12 mouse cellular contexts compared by ENCODE assay signal in genomic region chr8:119826982-119827381, GRCm38 (mm10). TPM values are rescaled to one million over a fixed set of nuclear protein-coding genes. Genes with fewer than 3 reads are reported as not detected.
DNase-seq lines count a peak whose midpoint lies in the region; ATAC-seq and TF ChIP-seq lines count a peak whose summit lies in the region.
"Had no signal": no experiment of that assay in that cellular context is flagged by ENCODE, and none has a peak within 500 bp of the region (broad histone marks: within the 10 kb centered on the region; RNA-seq: fewer than 3 reads in every experiment).

No protein-coding gene starts in this region.

- H3K27me3 ChIP-seq in heart, embryonic 11.5 days (ENCODE audit: control insufficient read depth, insufficient read depth, low read length) = no peaks in the 10 kb centered on the region
- H3K27me3 ChIP-seq in lung, embryonic 14.5 days (ENCODE audit: insufficient read depth, low read length) = no peaks in the 10 kb centered on the region
- peaks cover 33% of the 10 kb centered on the region for H3K27me3 ChIP-seq in megakaryocyte, embryonic 14.5 days (replicated peaks)
- no peaks in the 10 kb centered on the region for H3K27me3 ChIP-seq in cerebellum, adult 2 months (ENCODE audit: control insufficient read depth, insufficient read depth, low read length)
- no peaks in the 10 kb centered on the region for H3K27me3 ChIP-seq in midbrain, embryonic 16.5 days (ENCODE audit: control insufficient read depth, insufficient read depth, low read depth, low read length)

- H3K36me3 ChIP-seq in heart, embryonic 11.5 days (ENCODE audit: control insufficient read depth, insufficient read depth, low read length) = no peaks in the 10 kb centered on the region
- H3K36me3 ChIP-seq in lung, embryonic 14.5 days (ENCODE audit: insufficient read depth) = no peaks in the 10 kb centered on the region
- peaks cover 53% of the 10 kb centered on the region for H3K36me3 ChIP-seq in megakaryocyte, embryonic 14.5 days (replicated peaks; ENCODE audit: low read length)
- H3K36me3 ChIP-seq in midbrain, embryonic 16.5 days (ENCODE audit: control insufficient read depth, insufficient read depth, low read length) = peaks cover 3% of the 10 kb centered on the region; the same call in 1 of the 2 replicates
- H3K36me3 ChIP-seq: G1E had no signal

- TF ChIP-seq POLR2A in cerebellum, adult 2 months (IDR thresholded peaks at IDR 0.05; ENCODE audit: borderline replicate concordance, insufficient read depth, low read length) = no peak

- peaks cover 60% of the 10 kb centered on the region for H3K4me1 ChIP-seq in heart, embryonic 11.5 days (ENCODE audit: control insufficient read depth, insufficient read depth, low read length)
- peaks cover 55% of the 10 kb centered on the region for H3K4me1 ChIP-seq in lung, embryonic 14.5 days (ENCODE audit: insufficient read depth)
- H3K4me1 ChIP-seq in brown adipose tissue, adult 24 weeks (ENCODE audit: control insufficient read depth, insufficient read depth, insufficient read length, low read length) = peaks cover 13% of the 10 kb centered on the region
- peaks cover 80% of the 10 kb centered on the region for H3K4me1 ChIP-seq in megakaryocyte, embryonic 14.5 days
- H3K4me1 ChIP-seq in cerebellum, adult 2 months (ENCODE audit: control insufficient read depth, insufficient read depth, low read length) = peaks cover 21% of the 10 kb centered on the region
- peaks cover 31% of the 10 kb centered on the region for H3K4me1 ChIP-seq in midbrain, embryonic 16.5 days (ENCODE audit: control insufficient read depth, insufficient read depth, low read length)

- TF ChIP-seq CTCF in lung, embryonic 14.5 days (IDR thresholded peaks at IDR 0.05; ENCODE audit: low read depth) = no peak
- TF ChIP-seq CTCF in cerebellum, adult 2 months (IDR thresholded peaks at IDR 0.05; ENCODE audit: borderline replicate concordance, insufficient read depth, low read depth, low read length) = no peak

- H3K9ac ChIP-seq in heart, embryonic 11.5 days (ENCODE audit: low read depth, low read length) = no peak overlapping the region
- H3K9ac ChIP-seq in lung, embryonic 14.5 days = 0 out of 2 replicates have a peak overlapping the region, but pooled peaks have one; percentile 8
- H3K9ac ChIP-seq in midbrain, embryonic 16.5 days (ENCODE audit: low read depth, low read length) = no peak overlapping the region

- H3K9me3 ChIP-seq in heart, embryonic 11.5 days (replicated peaks; ENCODE audit: control insufficient read depth, low read length) = no peaks in the 10 kb centered on the region
- H3K9me3 ChIP-seq in lung, embryonic 14.5 days (ENCODE audit: low read depth, low read length) = no peaks in the 10 kb centered on the region
- no peaks in the 10 kb centered on the region for H3K9me3 ChIP-seq in megakaryocyte, embryonic 14.5 days
- no peaks in the 10 kb centered on the region for H3K9me3 ChIP-seq in midbrain, embryonic 16.5 days (replicated peaks; ENCODE audit: control insufficient read depth, low read length, poor library complexity, severe bottlenecking)
- H3K9me3 ChIP-seq: G1E had no signal

- H3K27ac ChIP-seq in heart, embryonic 11.5 days (ENCODE audit: low read depth, low read length) = no peak overlapping the region
- peak overlapping the region; percentile 63 for H3K27ac ChIP-seq in lung, embryonic 14.5 days (ENCODE audit: low read depth)
- H3K27ac ChIP-seq in brown adipose tissue, adult 24 weeks (replicated peaks; ENCODE audit: low read depth, low read length) = peak overlapping the region; percentile 41; the same call in 1 of the 2 replicates
- H3K27ac ChIP-seq in cerebellum, adult 2 months (ENCODE audit: insufficient read depth, low read length) = no peak overlapping the region
- no peak overlapping the region for H3K27ac ChIP-seq in midbrain, embryonic 16.5 days (ENCODE audit: low read length)

- no peak for ATAC-seq in heart, embryonic 11.5 days (replicated peaks; ENCODE audit: insufficient number of reproducible peaks, low FRiP score, low TSS enrichment)
- ATAC-seq in lung, embryonic 14.5 days (ENCODE audit: insufficient read depth) = no peak
- ATAC-seq in midbrain, embryonic 16.5 days = no peak
- ATAC-seq: activated CD4-positive, CD25-positive, alpha-beta regulatory T cell, adult 4 months had no signal

- WGBS in heart, embryonic 11.5 days (ENCODE audit: insufficient replicate concordance) = 41% methylated on average over 5 of the region's 5 CpGs
- 55% methylated on average over 5 of the region's 5 CpGs for WGBS in lung, embryonic 14.5 days
- 91% methylated on average over 5 of the region's 5 CpGs for WGBS in cerebellum, adult 2 months
- 87% methylated on average over 5 of the region's 5 CpGs for WGBS in midbrain, embryonic 16.5 days

- peak; percentile 89 for DNase-seq in heart, adult 11 months
- DNase-seq in lung, embryonic 14.5 days = no peak
- no peak for DNase-seq in lung, adult 18-20 months
- DNase-seq in cerebellum, adult 2 months = no peak
- DNase-seq: left cerebral cortex, postnatal 4 days had no signal

- H3K4me3 ChIP-seq in heart, embryonic 11.5 days (ENCODE audit: low read depth, low read length) = no peak overlapping the region
- H3K4me3 ChIP-seq in lung, embryonic 14.5 days (ENCODE audit: low read depth, low read length) = no peak overlapping the region
- no peak overlapping the region for H3K4me3 ChIP-seq in brown adipose tissue, adult 24 weeks (ENCODE audit: insufficient read depth, low read depth, low read length)
- peak overlapping the region; percentile 82 for H3K4me3 ChIP-seq in megakaryocyte, embryonic 14.5 days (replicated peaks)
- no peak overlapping the region for H3K4me3 ChIP-seq in cerebellum, adult 2 months (replicated peaks; ENCODE audit: insufficient read depth, low read depth, low read length)
- H3K4me3 ChIP-seq in midbrain, embryonic 16.5 days (ENCODE audit: low read depth, low read length) = no peak overlapping the region
- H3K4me3 ChIP-seq: erythroblast, embryonic 14.5 days had no signal

- H3K4me2 ChIP-seq in heart, embryonic 11.5 days = no peak overlapping the region
- H3K4me2 ChIP-seq in lung, embryonic 14.5 days = 0 out of 2 replicates have a peak overlapping the region, but pooled peaks have one; percentile 15
- no peak overlapping the region for H3K4me2 ChIP-seq in midbrain, embryonic 16.5 days (ENCODE audit: low read length)

RNA-seq across cellular contexts. Expression of gene Cotl1, which starts 13.4 kb away (rescaled TPM):
- 110 and 142 TPM in 2 replicates for polyA plus RNA-seq in heart, embryonic 11.5 days (2014; fragmentation: Nextera tagmentation; extraction: Ambion mirVana)
- polyA plus RNA-seq in lung, embryonic 14.5 days (2014; fragmentation: Nextera tagmentation; extraction: Ambion mirVana) = 201 and 204 TPM in 2 replicates
- 16.9 and 18.2 TPM in 2 replicates for polyA plus RNA-seq in brown adipose tissue, adult 24 weeks (2012; ENCODE audit: insufficient read depth, insufficient read length, missing spikeins)
- polyA plus RNA-seq in megakaryocyte, embryonic 14.5 days (2012; ENCODE audit: insufficient read depth, low replicate concordance) = 413 and 593 TPM in 2 replicates
- polyA plus RNA-seq in cerebellum, adult 2 months (2012; rRNA removed) = 149 and 156 TPM in 2 replicates
- polyA plus RNA-seq in midbrain, embryonic 16.5 days (2015; fragmentation: Nextera tagmentation; extraction: Ambion mirVana) = 126 and 139 TPM in 2 replicates

RNA-seq across cellular contexts. Expression of gene Klhl36, which starts 35.1 kb away (rescaled TPM):
- 8.6 and 8.9 TPM in 2 replicates for polyA plus RNA-seq in heart, embryonic 11.5 days (2014; fragmentation: Nextera tagmentation; extraction: Ambion mirVana)
- polyA plus RNA-seq in lung, embryonic 14.5 days (2014; fragmentation: Nextera tagmentation; extraction: Ambion mirVana) = 11.5 and 11.8 TPM in 2 replicates
- 2.7 and 4.0 TPM in 2 replicates for polyA plus RNA-seq in brown adipose tissue, adult 24 weeks (2012; ENCODE audit: insufficient read depth, insufficient read length, missing spikeins)
- polyA plus RNA-seq in megakaryocyte, embryonic 14.5 days (2012; ENCODE audit: insufficient read depth, low replicate concordance) = 5.2 and 14.1 TPM in 2 replicates
- 12.7 and 15.3 TPM in 2 replicates for polyA plus RNA-seq in cerebellum, adult 2 months (2012; rRNA removed)
- polyA plus RNA-seq in midbrain, embryonic 16.5 days (2015; fragmentation: Nextera tagmentation; extraction: Ambion mirVana) = 16.6 and 18.5 TPM in 2 replicates

RNA-seq across cellular contexts. Expression of gene Tldc1, which starts 48.8 kb away (rescaled TPM):
- polyA plus RNA-seq in heart, embryonic 11.5 days (2014; fragmentation: Nextera tagmentation; extraction: Ambion mirVana) = 10.2 and 12.9 TPM in 2 replicates
- 9.7 and 10.3 TPM in 2 replicates for polyA plus RNA-seq in lung, embryonic 14.5 days (2014; fragmentation: Nextera tagmentation; extraction: Ambion mirVana)
- 1.7 and 3.4 TPM in 2 replicates for polyA plus RNA-seq in brown adipose tissue, adult 24 weeks (2012; ENCODE audit: insufficient read depth, insufficient read length, missing spikeins)
- polyA plus RNA-seq in megakaryocyte, embryonic 14.5 days (2012; ENCODE audit: insufficient read depth, low replicate concordance) = 1.7 and 2.0 TPM in 2 replicates
- polyA plus RNA-seq in cerebellum, adult 2 months (2012; rRNA removed) = 10.8 and 11.0 TPM in 2 replicates
- polyA plus RNA-seq in midbrain, embryonic 16.5 days (2015; fragmentation: Nextera tagmentation; extraction: Ambion mirVana) = 10.9 and 12.2 TPM in 2 replicates

Comparison
In these comparisons a context has a peak if more than half of its experiments do, and no peak if none do; other contexts are left out.
1. H3K27ac ChIP-seq: peak in lung, embryonic 14.5 days (single experiment) and brown adipose tissue, adult 24 weeks (single experiment); none in heart, embryonic 11.5 days (single experiment), cerebellum, adult 2 months (single experiment) and midbrain, embryonic 16.5 days (single experiment).